Mouse (Mus musculus) adrenal gland, postnatal 0 days (tissue): Measurements from ENCODE around the gene Dnm1l. TPM values are rescaled to one million over a fixed set of nuclear protein-coding genes. Genes with fewer than 3 reads are reported as not detected.

Experiments
- polyA plus RNA-seq: library from polyadenylated mRNA; unstranded; fragments of >200 nt; fragmentation: Nextera tagmentation; extraction: Ambion mirVana; gene quantifications from 2 replicates; pipeline ENCODE4 v1.2.1, GENCODE M21; 2015

Dnm1l gene
- polyA plus RNA-seq = 37.1 and 38.6 TPM in 2 replicates

DNA sequence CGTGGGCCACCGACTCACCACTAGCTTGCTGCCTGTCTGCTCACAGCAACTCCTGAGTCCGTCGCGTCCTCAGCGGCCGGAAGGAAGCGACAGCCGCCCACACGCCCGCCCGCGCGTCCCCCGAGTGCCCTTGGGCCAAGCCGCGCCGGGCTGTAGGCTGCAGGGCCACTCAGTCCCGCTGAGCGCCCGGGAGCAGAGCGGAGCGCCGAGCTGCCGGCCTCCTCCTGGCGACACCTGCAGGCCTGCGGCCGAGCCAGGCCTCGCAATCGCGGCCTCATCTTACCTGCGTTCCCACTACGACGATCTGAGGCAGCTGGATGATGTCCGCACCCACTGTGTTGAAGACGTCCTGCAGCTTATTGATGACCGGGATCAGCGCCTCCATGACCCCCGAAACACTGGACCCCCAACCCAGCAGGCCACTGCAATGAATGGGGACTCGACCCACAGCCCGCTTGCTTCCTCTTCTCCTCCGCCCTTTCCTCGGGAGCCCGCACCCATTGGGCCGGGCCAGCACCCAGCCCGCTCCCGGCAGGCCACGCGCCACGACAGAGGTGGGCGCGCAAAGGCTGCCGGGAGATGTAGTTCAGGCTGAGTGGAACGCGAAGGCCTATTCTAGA lies at the start of gene Dnm1l:
Gene Dnm1l (minus strand): TSS at position 479 of the 620 bp plus-strand sequence.

DNA sequence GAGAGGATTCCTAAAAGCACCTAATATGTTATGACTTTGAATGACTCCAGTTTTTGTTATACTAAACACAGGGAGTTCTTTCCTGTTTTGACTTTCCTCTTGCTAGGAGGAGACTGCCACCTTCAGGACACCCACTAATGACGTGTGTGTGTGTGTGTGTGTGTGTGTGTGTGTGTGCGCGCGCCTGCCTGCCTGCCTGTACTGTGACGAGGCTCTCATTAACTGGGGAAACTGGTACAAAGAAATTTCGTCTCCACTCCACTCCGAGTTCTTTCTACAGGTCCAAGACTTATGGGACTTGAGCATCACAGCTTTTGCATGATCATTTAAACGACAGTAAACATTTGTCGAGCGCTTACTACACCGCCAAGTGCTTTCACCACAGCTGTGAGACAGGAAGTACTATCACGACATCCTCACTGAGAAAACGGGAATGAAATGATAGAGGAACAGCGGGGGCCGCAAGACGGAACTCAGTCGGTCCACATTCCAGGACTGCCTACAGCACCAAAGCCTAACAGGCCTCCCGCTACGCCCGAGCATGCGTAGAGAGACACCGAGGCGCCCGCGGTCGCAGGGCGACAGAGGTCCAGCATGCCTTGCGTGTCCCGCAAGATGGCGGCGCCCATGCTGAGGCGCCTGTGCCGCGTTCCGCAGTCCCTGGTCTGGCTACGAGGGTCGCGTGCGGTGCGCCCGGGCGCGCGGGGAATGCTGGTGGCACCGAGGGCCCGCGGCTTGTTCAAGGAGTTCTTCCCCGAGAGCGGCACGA lies 56.2 kb downstream of the Dnm1l start, which contains the start of gene Yars2:
Gene Yars2 (plus strand): TSS at position 597 of the 769 bp plus-strand sequence.

Other genes with a start within 250 kb of the Dnm1l start
- 1.6 and 2.2 TPM in 2 replicates for gene Pkp2, start 145.6 kb downstream of the Dnm1l start, polyA plus RNA-seq
- gene Yars2, start 56.0 kb downstream of the Dnm1l start, polyA plus RNA-seq = 41.5 and 44.5 TPM in 2 replicates
- gene Fgd4, start 241.6 kb upstream of the Dnm1l start, polyA plus RNA-seq = 4.5 and 7.4 TPM in 2 replicates